Mouse (Mus musculus) stomach, postnatal 0 days (tissue): ENCODE measurements around the gene Dcun1d4.

ENCODE experiments used
- CTCF ChIP-seq: IDR thresholded peaks from 2 replicates; pipeline ENCODE4 v1.5.1; 2016; ENCODE audit warnings: antibody characterized with exemption, low read depth, mild to moderate bottlenecking, moderate library complexity
- EP300 ChIP-seq: optimal IDR thresholded peaks from 2 replicates; pipeline ENCODE3; 2016; ENCODE audit warnings: antibody characterized with exemption

- no peak for TF ChIP-seq CTCF
- TF ChIP-seq EP300, result no peak
These were observed 118.3 kb downstream of the Dcun1d4 start for GRCm38 (mm10) chr5:73598943-73599695.
